ENCODE assay signal across 8 mouse cellular contexts in the genomic region with DNA sequence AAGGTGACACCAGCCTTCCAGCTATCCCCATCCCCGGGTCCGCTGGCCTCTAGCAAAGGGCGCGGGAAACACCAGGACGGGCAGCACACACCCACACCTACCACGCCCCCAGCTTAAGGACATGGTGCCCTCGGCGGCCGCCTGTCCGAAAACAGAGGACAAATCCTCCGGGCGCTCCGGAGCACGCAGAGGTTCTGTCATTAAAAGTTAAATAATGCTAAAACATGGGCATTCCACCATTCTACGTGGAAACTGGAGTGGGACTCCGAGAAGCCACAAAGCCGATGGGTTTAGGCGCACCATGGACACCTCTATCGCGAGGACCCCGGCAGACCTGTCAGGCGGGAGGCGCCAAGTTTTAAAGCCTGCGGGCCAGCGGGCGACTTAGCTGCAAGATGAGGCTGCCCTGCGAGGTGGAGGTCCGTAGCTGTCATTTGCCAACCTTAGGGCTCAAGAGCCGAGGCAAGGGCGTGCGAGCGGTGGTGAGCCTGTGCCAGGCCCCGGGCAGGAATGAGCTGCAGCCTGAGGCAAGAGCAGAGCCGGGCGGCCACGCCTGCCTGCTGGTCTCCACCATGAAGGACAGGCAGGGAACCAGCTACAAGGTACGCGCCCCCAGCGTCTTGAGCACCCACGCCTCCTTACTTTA. TPM values are rescaled to one million over a fixed set of nuclear protein-coding genes. Genes with fewer than 3 reads are reported as not detected.
A peak's percentile ranks its signal among the peaks of the same experiment; 100 is the strongest.
DNase-seq lines count a peak whose midpoint lies in the region; ATAC-seq and TF ChIP-seq lines count a peak whose summit lies in the region.

A gene (plus strand): TSS at position 354 of the 646 bp plus-strand sequence.

- no peak for TF ChIP-seq POLR2A in heart, adult 2 months (IDR thresholded peaks at IDR 0.05; ENCODE audit: insufficient read depth, low read depth, low read length)
- TF ChIP-seq POLR2A in kidney, adult 2 months (IDR thresholded peaks at IDR 0.05; ENCODE audit: low read depth, low read length) = no peak

- intact Hi-C loops in heart, adult 2 months (cut with DNase I) = no loop called here

- H3K36me3 ChIP-seq in embryonic facial prominence, embryonic 13.5 days = peaks cover 12% of the 10 kb centered on the region; the same call in 1 of the 2 replicates
- H3K36me3 ChIP-seq in heart, adult 2 months (ENCODE audit: control insufficient read depth, insufficient read depth, low read length) = no peaks in the 10 kb centered on the region
- H3K36me3 ChIP-seq in kidney, adult 2 months (ENCODE audit: control insufficient read depth, insufficient read depth, low read length) = no peaks in the 10 kb centered on the region
- peaks cover 17% of the 10 kb centered on the region for H3K36me3 ChIP-seq in limb, embryonic 12.5 days
- no peaks in the 10 kb centered on the region for H3K36me3 ChIP-seq in midbrain, embryonic 14.5 days (ENCODE audit: control insufficient read depth, insufficient read depth, low read length)

- H3K4me1 ChIP-seq in embryonic facial prominence, embryonic 13.5 days = peaks cover 11% of the 10 kb centered on the region
- H3K4me1 ChIP-seq in heart, adult 2 months (ENCODE audit: control insufficient read depth, insufficient read depth, low read length) = no peaks in the 10 kb centered on the region
- H3K4me1 ChIP-seq in kidney, adult 2 months (ENCODE audit: control insufficient read depth, insufficient read depth, low read length) = 0 out of 2 replicates have a peak, but pooled peaks cover 2% of the 10 kb centered on the region
- H3K4me1 ChIP-seq in limb, embryonic 12.5 days (replicated peaks) = peaks cover 9% of the 10 kb centered on the region
- peaks cover 5% of the 10 kb centered on the region; the same call in 1 of the 2 replicates for H3K4me1 ChIP-seq in midbrain, embryonic 14.5 days (ENCODE audit: control insufficient read depth, insufficient read depth, low read length)

- no peaks in the 10 kb centered on the region for H3K79me2 ChIP-seq in heart, adult 2 months (replicated peaks; ENCODE audit: control insufficient read depth, insufficient read depth, low read length)

- TF ChIP-seq CTCF in heart, adult 2 months (IDR thresholded peaks at IDR 0.05) = no peak
- no peak for TF ChIP-seq CTCF in kidney, adult 2 months (conservative IDR thresholded peaks at IDR 0.05; ENCODE audit: insufficient read depth, insufficient read length, low read depth, low read length)

- H3K9ac ChIP-seq in embryonic facial prominence, embryonic 13.5 days = peak within 1 kb of the TSS; percentile 81
- H3K9ac ChIP-seq in heart, adult 2 months (ENCODE audit: low read depth, low read length) = peak within 1 kb of the TSS; percentile 76
- peak within 1 kb of the TSS; percentile 66 for H3K9ac ChIP-seq in limb, embryonic 12.5 days (replicated peaks)
- peak within 1 kb of the TSS; percentile 71 for H3K9ac ChIP-seq in midbrain, embryonic 14.5 days (replicated peaks; ENCODE audit: low read length)

- peak within 1 kb of the TSS; percentile 89 for H3K4me3 ChIP-seq in embryonic facial prominence, embryonic 13.5 days
- H3K4me3 ChIP-seq in heart, adult 2 months = peak within 1 kb of the TSS; percentile 89
- H3K4me3 ChIP-seq in kidney, adult 2 months (ENCODE audit: insufficient read depth, low read depth, low read length) = peak within 1 kb of the TSS; percentile 73
- peak within 1 kb of the TSS; percentile 69 for H3K4me3 ChIP-seq in limb, embryonic 12.5 days (replicated peaks)
- peak within 1 kb of the TSS; percentile 64 for H3K4me3 ChIP-seq in midbrain, embryonic 14.5 days (replicated peaks; ENCODE audit: low read depth, low read length)

- DNase-seq in 3T3-L1 (ENCODE audit: low read depth, low spot score) = peak; percentile 82
- peak; percentile 63 to 73 for DNase-seq in adrenal gland, postnatal 4 days (ENCODE audit: low spot score in 2 of 2)
- peak; percentile 90 to 93 for DNase-seq in heart, adult 2 months
- DNase-seq in kidney, adult 2 months = peak; percentile 91
- peak; percentile 92 for DNase-seq in midbrain, embryonic 14.5 days
- peak; percentile 91 for DNase-seq in spleen, adult 12 weeks (ENCODE audit: low spot score)

- peak; percentile 65; the same call in 1 of the 2 replicates for TF ChIP-seq EP300 in heart, adult 2 months (IDR thresholded peaks at IDR 0.05; ENCODE audit: insufficient read depth, low read depth, low read length)

- peak; percentile 89 for ATAC-seq in embryonic facial prominence, embryonic 13.5 days (ENCODE audit: insufficient number of reproducible peaks, insufficient read depth, low FRiP score, low TSS enrichment, low read depth)
- ATAC-seq in limb, embryonic 12.5 days (ENCODE audit: insufficient number of reproducible peaks, insufficient read depth, low FRiP score, low TSS enrichment, low read depth) = peak; percentile 88
- peak; percentile 93 for ATAC-seq in midbrain, embryonic 14.5 days (ENCODE audit: low FRiP score, low TSS enrichment)

- H3K27ac ChIP-seq in embryonic facial prominence, embryonic 13.5 days = peak within 1 kb of the TSS; percentile 80
- peak within 1 kb of the TSS; percentile 98 for H3K27ac ChIP-seq in heart, adult 2 months
- H3K27ac ChIP-seq in kidney, adult 2 months (ENCODE audit: insufficient read depth, low read depth, low read length) = peak within 1 kb of the TSS; percentile 90
- H3K27ac ChIP-seq in limb, embryonic 12.5 days = peak within 1 kb of the TSS; percentile 73
- peak within 1 kb of the TSS; percentile 68 for H3K27ac ChIP-seq in midbrain, embryonic 14.5 days (replicated peaks; ENCODE audit: low read depth, low read length)

- under 1% methylated on average over 40 of the region's 40 CpGs for WGBS in embryonic facial prominence, embryonic 13.5 days
- WGBS in heart, adult 2 months = under 1% methylated on average over 40 of the region's 40 CpGs
- WGBS in kidney, adult 2 months = under 1% methylated on average over 40 of the region's 40 CpGs
- WGBS in limb, embryonic 12.5 days = under 1% methylated on average over 39 of the region's 40 CpGs
- WGBS in midbrain, embryonic 14.5 days = under 1% methylated on average over 40 of the region's 40 CpGs

- no peaks in the 10 kb centered on the region for H3K27me3 ChIP-seq in embryonic facial prominence, embryonic 13.5 days
- H3K27me3 ChIP-seq in heart, adult 2 months (ENCODE audit: control insufficient read depth, insufficient read depth, low read length) = no peaks in the 10 kb centered on the region
- no peaks in the 10 kb centered on the region for H3K27me3 ChIP-seq in kidney, adult 2 months (replicated peaks; ENCODE audit: control insufficient read depth, insufficient read depth, low read length)
- no peaks in the 10 kb centered on the region for H3K27me3 ChIP-seq in limb, embryonic 12.5 days
- H3K27me3 ChIP-seq in midbrain, embryonic 14.5 days (ENCODE audit: control insufficient read depth, insufficient read depth, low read length) = no peaks in the 10 kb centered on the region

- peak within 1 kb of the TSS; percentile 90 for H3K4me2 ChIP-seq in embryonic facial prominence, embryonic 13.5 days
- H3K4me2 ChIP-seq in limb, embryonic 12.5 days = peak within 1 kb of the TSS; percentile 94
- H3K4me2 ChIP-seq in midbrain, embryonic 14.5 days (ENCODE audit: low read length) = peak within 1 kb of the TSS; percentile 74

- H3K9me3 ChIP-seq in embryonic facial prominence, embryonic 13.5 days = no peaks in the 10 kb centered on the region
- no peaks in the 10 kb centered on the region for H3K9me3 ChIP-seq in limb, embryonic 12.5 days
- H3K9me3 ChIP-seq in midbrain, embryonic 14.5 days (ENCODE audit: control insufficient read depth, low read length) = no peaks in the 10 kb centered on the region

RNA-seq across cellular contexts. Expression of the gene that starts here (rescaled TPM):
- 1 to 10 TPM; 2.7 to 5.4 TPM for total RNA-seq in adrenal gland, postnatal 4 days (2021)
- 22.0 and 22.3 TPM in 2 replicates for polyA plus RNA-seq in embryonic facial prominence, embryonic 13.5 days (2015; fragmentation: Nextera tagmentation; extraction: Ambion mirVana)
- total RNA-seq in heart, adult 2 months (2021) = not detected
- polyA plus RNA-seq in heart, adult 2 months (2012; rRNA removed) = not detected in 2 replicates
- polyA plus RNA-seq in kidney, adult 2 months (2012; rRNA removed) = 0.14 TPM in 1 of 2 replicates, not detected in the other
- polyA plus RNA-seq in limb, embryonic 12.5 days (2016; fragmentation: Nextera tagmentation; extraction: Ambion mirVana) = 32.0 and 33.2 TPM in 2 replicates
- polyA plus RNA-seq in midbrain, embryonic 14.5 days (2014; fragmentation: Nextera tagmentation; extraction: Ambion mirVana) = 4.3 and 5.5 TPM in 2 replicates

Comparison
In these comparisons a context has a peak if more than half of its experiments do, and no peak if none do; other contexts are left out.
1. Peak in every context shown above with its lines: DNase-seq, ATAC-seq, H3K4me3 ChIP-seq and H3K27ac ChIP-seq.
2. Peak in DNase-seq, H3K4me3 ChIP-seq, H3K27ac ChIP-seq and H3K9ac ChIP-seq in heart, adult 2 months; RNA of the gene not detected or under 1 TPM.
3. Peak in DNase-seq, H3K4me3 ChIP-seq and H3K27ac ChIP-seq in kidney, adult 2 months; RNA of the gene not detected or under 1 TPM.